Mouse (Mus musculus) spleen, adult 2 months (tissue): Measurements from ENCODE around the gene Gosr2. TPM values are rescaled to one million over a fixed set of nuclear protein-coding genes. Genes with fewer than 3 reads are reported as not detected.

Experiments used
- DNase-seq, 2 experiments: peaks; one replicate each; pipeline versions ENCODE4 v3.0.0 to v3.0.0-alpha.2; 2012 to 2021; ENCODE audit warnings: low spot score in 2 of 2, low read depth in 1 of 2
- H3K27ac ChIP-seq: fragments of 200-500 bp; 2 replicates; pipeline ENCODE4 v1.5.1; 2012; ENCODE audit warnings: low read length, inconsistent platforms; ENCODE audit not compliant: insufficient read depth
- H3K27me3 ChIP-seq: fragments of 200-500 bp; 2 replicates; pipeline ENCODE4 v1.6.1; 2012; ENCODE audit warnings: mild to moderate bottlenecking, moderate library complexity, low read length, inconsistent platforms; ENCODE audit not compliant: control insufficient read depth, insufficient read depth
- H3K36me3 ChIP-seq: fragments of 200-500 bp; 2 replicates; pipeline ENCODE4 v1.6.1; 2012; ENCODE audit warnings: mild to moderate bottlenecking, low read length, inconsistent platforms; ENCODE audit not compliant: control insufficient read depth, insufficient read depth
- H3K4me1 ChIP-seq: fragments of 200-500 bp; 2 replicates; pipeline ENCODE4 v1.6.1; 2011; ENCODE audit warnings: inconsistent platforms; ENCODE audit not compliant: control insufficient read depth, insufficient read depth, insufficient read length
- H3K4me3 ChIP-seq: fragments of 200-500 bp; 2 replicates; pipeline ENCODE4 v1.5.1; 2011; ENCODE audit warnings: mild to moderate bottlenecking, inconsistent platforms; ENCODE audit not compliant: insufficient read depth, insufficient read length; ENCODE audit errors: extremely low read depth
- CTCF ChIP-seq: fragments of 200-500 bp; IDR thresholded peaks from 2 replicates; pipeline ENCODE4 v1.5.1; 2011; ENCODE audit warnings: mild to moderate bottlenecking, inconsistent platforms; ENCODE audit not compliant: insufficient read depth, insufficient read length, insufficient replicate concordance; ENCODE audit errors: extremely low read depth
- POLR2A ChIP-seq: fragments of 200-500 bp; IDR thresholded peaks from 2 replicates; pipeline ENCODE4 v1.6.1; 2011; ENCODE audit warnings: low read depth, low read length, inconsistent platforms
- WGBS: fragments of 180-500 bp; shearing (Covaris S2); methylation state at CpG from one replicate; pipeline ENCODE4 v1.1.7; 2018; 5-methylcytosine and 5-hydroxymethylcytosine counted together
- polyA plus RNA-seq: library from polyadenylated mRNA; depleted of rRNA; stranded (reverse); fragments of >200 nt; gene quantifications from 2 replicates; pipeline ENCODE4 v1.2.3, GENCODE M21; 2012

The Gosr2 gene
- polyA plus RNA-seq, 1 experiment = 58.5 TPM

DNA sequence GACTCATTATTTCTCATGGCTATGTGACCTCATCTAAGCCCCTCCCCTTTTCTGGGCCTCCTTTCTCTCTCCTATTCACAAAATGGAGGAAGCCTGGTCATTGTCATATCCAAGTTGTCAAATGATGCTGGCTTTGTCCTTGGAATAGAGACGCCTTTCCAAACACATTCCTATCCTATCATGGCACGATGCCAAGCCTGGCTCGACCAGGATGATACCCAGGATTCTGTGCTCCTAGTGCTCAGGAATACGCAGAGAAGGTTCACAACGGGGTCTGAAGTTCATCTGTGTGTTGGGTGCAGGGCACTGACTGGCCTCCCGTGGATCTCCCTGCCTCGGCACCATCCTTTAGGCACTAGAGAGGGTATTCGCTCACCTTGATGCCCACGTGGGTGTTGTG lies 33.9 kb upstream of the Gosr2 start:
- TF ChIP-seq POLR2A (no peak), CTCF (no peak)
- no peak for DNase-seq

GRCm38 (mm10) chr11:103729282-103729985 lies 31.7 kb upstream of the Gosr2 start:
- no peaks in the 10 kb centered on the region for H3K27me3 ChIP-seq
- no peak for DNase-seq
- 69% methylated on average over 9 of the region's 9 CpGs for WGBS
- H3K36me3 ChIP-seq = no peaks in the 10 kb centered on the region
- H3K4me3 ChIP-seq = no peak overlapping the region
- no peak overlapping the region for H3K27ac ChIP-seq
- H3K4me1 ChIP-seq = no peaks in the 10 kb centered on the region
- TF ChIP-seq CTCF (no peak), POLR2A (no peak)

More for the DNA sequence above, 33.9 kb upstream of the Gosr2 start:
- Histone ChIP-seq H3K27me3 (no peaks in the 10 kb centered on the region), H3K4me1 (no peaks in the 10 kb centered on the region), H3K36me3 (no peaks in the 10 kb centered on the region), H3K4me3 (no peak overlapping the region), H3K27ac (no peak overlapping the region)
- 74% methylated on average over 9 of the region's 9 CpGs for WGBS

- Histone ChIP-seq H3K27ac (no peak overlapping the region), H3K36me3 (no peaks in the 10 kb centered on the region), H3K4me3 (no peak overlapping the region), H3K4me1 (no peaks in the 10 kb centered on the region), H3K27me3 (no peaks in the 10 kb centered on the region)
- TF ChIP-seq POLR2A = no peak
- TF ChIP-seq CTCF = no peak
- WGBS = 76% methylated on average over 11 of the region's 11 CpGs
- no peak for DNase-seq
These were observed 26.7 kb upstream of the Gosr2 start for GRCm38 (mm10) chr11:103724331-103724771.

DNA sequence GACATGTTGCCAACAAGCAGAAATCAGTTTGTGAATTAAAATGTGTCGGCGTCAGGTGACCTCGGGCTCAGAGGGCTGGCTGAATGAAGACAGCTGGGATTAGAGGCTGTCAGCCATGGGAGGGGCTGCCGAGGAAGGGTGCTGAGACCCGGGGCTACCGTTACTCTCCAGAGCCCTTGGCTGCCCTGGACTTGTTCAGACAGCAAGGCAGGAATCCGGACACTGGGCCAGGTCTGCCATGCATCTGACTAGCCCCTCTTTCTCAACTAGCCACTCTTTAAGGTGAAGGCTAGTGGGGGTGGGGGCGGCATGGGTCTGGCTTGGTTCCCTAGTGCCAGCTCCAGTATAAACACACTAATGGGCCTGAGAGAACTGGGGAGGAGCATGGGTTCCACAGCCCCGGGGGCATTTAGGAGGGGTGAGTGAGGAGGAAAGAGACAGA lies 24.4 kb upstream of the Gosr2 start:
- no peak overlapping the region for H3K27ac ChIP-seq
- H3K4me3 ChIP-seq = no peak overlapping the region
- TF ChIP-seq CTCF (no peak), POLR2A (no peak)
- no peaks in the 10 kb centered on the region for H3K36me3 ChIP-seq
- no peaks in the 10 kb centered on the region for H3K4me1 ChIP-seq
- WGBS = 39% methylated on average over 9 of the region's 9 CpGs
- DNase-seq = no peak
- H3K27me3 ChIP-seq = no peaks in the 10 kb centered on the region

DNA sequence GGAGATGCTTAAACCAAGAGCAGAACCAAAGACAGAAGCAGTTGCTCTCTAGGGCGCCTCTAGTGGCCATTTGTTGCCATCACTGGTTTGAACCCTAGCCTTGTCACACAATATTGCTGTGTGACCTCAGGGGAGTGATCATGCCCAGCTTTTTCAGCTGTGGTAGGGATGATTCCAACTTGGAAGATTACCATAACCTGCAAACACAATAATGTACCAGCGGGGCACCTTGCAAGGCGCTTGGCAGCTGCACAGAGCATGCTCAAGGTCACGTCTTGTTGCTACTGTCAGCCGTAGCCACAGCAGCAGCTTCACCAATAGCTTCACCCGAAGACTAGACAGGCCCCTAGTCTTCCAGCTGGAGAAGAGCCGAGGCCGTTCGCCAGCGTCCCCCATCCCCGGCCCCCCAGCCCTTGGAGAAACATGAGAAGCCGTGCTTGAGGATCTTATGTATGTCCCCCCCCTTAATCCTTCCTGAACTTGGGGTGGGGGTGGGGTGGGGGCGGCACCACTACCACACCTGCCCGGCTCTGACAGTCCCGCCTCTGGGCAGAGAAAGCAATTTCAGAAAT lies 23.9 kb upstream of the Gosr2 start:
- WGBS = 53% methylated on average over 15 of the region's 15 CpGs
- no peak for DNase-seq
- H3K27ac ChIP-seq = no peak overlapping the region

GRCm38 (mm10) chr11:103719436-103719835 lies 21.7 kb upstream of the Gosr2 start:
- Histone ChIP-seq H3K4me3 (no peak overlapping the region), H3K27me3 (no peaks in the 10 kb centered on the region), H3K27ac (no peak overlapping the region), H3K36me3 (no peaks in the 10 kb centered on the region), H3K4me1 (no peaks in the 10 kb centered on the region)
- WGBS = 82% methylated on average over 5 of the region's 5 CpGs
- DNase-seq = no peak
- TF ChIP-seq CTCF (no peak), POLR2A (no peak)

More for the DNA sequence above, 23.9 kb upstream of the Gosr2 start:
- Histone ChIP-seq H3K4me3 (no peak overlapping the region), H3K4me1 (no peaks in the 10 kb centered on the region), H3K27me3 (no peaks in the 10 kb centered on the region), H3K36me3 (no peaks in the 10 kb centered on the region)
- no peak; the same call in 1 of the 2 replicates for TF ChIP-seq CTCF
- TF ChIP-seq POLR2A = no peak

DNA sequence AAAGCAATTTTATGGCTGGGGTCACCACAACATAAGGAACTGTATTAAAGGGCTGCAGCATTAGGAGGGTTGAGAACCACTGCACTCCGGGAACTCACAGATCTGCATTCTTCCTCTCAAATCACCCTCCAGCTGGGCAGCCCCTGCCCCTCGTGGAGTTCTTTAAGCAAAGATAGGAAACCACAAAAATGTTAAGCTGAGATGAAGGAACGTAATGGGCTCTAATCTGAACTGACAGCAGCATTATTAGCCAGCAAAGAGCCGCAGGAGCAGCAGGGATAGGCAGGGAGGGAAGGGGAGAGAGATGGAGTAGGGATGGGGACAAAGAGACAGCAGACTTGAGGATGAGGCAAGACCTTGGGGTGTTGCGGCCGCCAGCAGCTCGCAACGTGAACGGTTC lies 19.3 kb upstream of the Gosr2 start:
- Histone ChIP-seq H3K27me3 (no peaks in the 10 kb centered on the region), H3K4me3 (no peak overlapping the region), H3K27ac (no peak overlapping the region), H3K36me3 (no peaks in the 10 kb centered on the region), H3K4me1 (no peaks in the 10 kb centered on the region)
- no peak for TF ChIP-seq CTCF
- no peak for TF ChIP-seq POLR2A
- no peak for DNase-seq
- 49% methylated on average over 9 of the region's 9 CpGs for WGBS
